Mouse (Mus musculus): ENCODE measurements at regions not wholly inside any gene's neighbourhood (a gene's known extent, or its start where the extent isn't known, plus 50 kb on each side); places are given as distances from the start of the nearest gene placed in this dataset.

DNA sequence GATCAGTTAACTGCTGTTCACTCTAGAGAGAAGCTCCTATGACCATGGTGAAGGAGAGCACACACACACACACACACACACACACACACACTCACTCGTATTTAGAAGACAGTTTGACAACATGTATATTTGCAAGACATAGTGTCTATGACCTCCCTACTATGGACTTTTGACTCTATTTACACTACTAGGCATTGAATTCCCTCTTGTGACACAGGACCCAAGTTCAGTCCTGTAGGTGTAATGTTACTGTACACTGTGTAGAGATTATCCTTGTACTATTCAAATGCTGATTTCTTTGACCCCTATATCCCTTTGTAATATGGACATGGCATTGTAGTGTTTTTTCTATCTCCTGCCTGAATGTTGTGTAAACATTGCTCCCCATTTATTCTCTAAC lies 76.2 kb upstream of the Adcy1 start:
- TF ChIP-seq CTCF (IDR thresholded peaks at IDR 0.05; ENCODE audit: borderline replicate concordance, insufficient read depth, low read depth, low read length) (no peak), POLR2A (IDR thresholded peaks at IDR 0.05; ENCODE audit: borderline replicate concordance, insufficient read depth, low read length) (no peak)
